Mouse (Mus musculus) fat pad, adult 2 months (tissue): ENCODE data around the gene Sec63.

Experiments
- DNase-seq: peaks from one replicate; pipeline ENCODE4 v3.0.0-alpha.2; 2011; ENCODE audit warnings: low read depth, low spot score; ENCODE audit errors: extremely low read depth

The Sec63 gene

GRCm38 (mm10) chr10:42862102-42862740, 100.9 kb downstream of the Sec63 start:
- no peak for DNase-seq

GRCm38 (mm10) chr10:42862806-42863205, 101.5 kb downstream of the Sec63 start:
- no peak for DNase-seq

- DNase-seq = no peak
These were observed 102.5 kb downstream of the Sec63 start for GRCm38 (mm10) chr10:42863621-42864391.

- no peak for DNase-seq
These were observed 103.4 kb downstream of the Sec63 start for GRCm38 (mm10) chr10:42864696-42865095.

GRCm38 (mm10) chr10:42868416-42868815, 107.1 kb downstream of the Sec63 start:
- DNase-seq = no peak

GRCm38 (mm10) chr10:42869467-42869866, 108.2 kb downstream of the Sec63 start:
- no peak for DNase-seq

GRCm38 (mm10) chr10:42872269-42873010, 111.1 kb downstream of the Sec63 start:
- no peak for DNase-seq

GRCm38 (mm10) chr10:42873077-42873595, 111.8 kb downstream of the Sec63 start:
- no peak for DNase-seq

- DNase-seq = no peak
These were observed 114.9 kb downstream of the Sec63 start for GRCm38 (mm10) chr10:42876172-42876571.

- DNase-seq = no peak
These were observed 118.0 kb downstream of the Sec63 start for GRCm38 (mm10) chr10:42879269-42879681.

- DNase-seq = no peak
These were observed 118.4 kb downstream of the Sec63 start for GRCm38 (mm10) chr10:42879682-42880081.
